Mouse (Mus musculus) cerebellum, adult 18-20 months (tissue): ENCODE measurements around the gene Atp8b2.

Experiments
- DNase-seq, 2 experiments: peaks; one replicate each; pipeline ENCODE4 v3.0.0; 2021

Gene Atp8b2

DNA sequence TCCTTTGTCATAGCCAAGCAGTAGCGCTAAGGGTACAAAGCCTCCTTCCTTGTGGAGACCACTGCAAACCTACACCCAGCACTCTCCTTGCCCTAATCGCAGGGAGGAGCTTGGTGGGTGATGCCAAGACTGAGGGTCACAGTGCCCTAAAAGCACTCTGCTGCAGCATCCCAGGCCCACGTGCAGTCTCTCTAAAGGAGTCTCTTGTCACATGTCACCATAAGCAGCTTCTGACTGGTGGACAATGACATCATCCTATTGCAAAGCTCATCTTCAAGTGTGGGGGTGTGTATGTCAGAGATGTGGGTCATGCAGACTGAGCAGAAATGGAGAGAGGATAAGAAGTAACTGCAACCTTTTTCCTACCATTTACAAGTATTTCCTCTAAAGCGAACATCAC lies 3.9 kb downstream of the Atp8b2 start:
- DNase-seq: peak; percentile 53 to 67

DNA sequence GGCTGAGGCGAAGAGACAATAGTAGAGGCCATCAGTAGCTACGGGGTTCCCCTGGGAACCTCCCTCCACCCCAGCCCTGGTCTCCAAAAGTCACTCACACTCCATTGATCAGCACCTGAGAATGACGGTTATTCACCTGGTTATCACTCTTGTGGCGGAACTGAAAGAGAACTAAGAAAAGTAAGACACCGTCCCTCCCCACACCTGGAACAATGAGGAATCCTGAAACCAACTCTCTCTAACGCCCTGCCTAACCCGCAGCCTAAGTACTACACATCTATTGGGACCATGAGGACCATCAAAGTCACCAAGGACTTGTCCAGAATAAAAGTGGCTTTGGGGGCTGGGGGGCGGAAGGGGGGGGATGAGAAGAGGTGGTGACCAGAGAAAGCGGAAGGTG lies 5.4 kb downstream of the Atp8b2 start:
- DNase-seq: no peak

DNA sequence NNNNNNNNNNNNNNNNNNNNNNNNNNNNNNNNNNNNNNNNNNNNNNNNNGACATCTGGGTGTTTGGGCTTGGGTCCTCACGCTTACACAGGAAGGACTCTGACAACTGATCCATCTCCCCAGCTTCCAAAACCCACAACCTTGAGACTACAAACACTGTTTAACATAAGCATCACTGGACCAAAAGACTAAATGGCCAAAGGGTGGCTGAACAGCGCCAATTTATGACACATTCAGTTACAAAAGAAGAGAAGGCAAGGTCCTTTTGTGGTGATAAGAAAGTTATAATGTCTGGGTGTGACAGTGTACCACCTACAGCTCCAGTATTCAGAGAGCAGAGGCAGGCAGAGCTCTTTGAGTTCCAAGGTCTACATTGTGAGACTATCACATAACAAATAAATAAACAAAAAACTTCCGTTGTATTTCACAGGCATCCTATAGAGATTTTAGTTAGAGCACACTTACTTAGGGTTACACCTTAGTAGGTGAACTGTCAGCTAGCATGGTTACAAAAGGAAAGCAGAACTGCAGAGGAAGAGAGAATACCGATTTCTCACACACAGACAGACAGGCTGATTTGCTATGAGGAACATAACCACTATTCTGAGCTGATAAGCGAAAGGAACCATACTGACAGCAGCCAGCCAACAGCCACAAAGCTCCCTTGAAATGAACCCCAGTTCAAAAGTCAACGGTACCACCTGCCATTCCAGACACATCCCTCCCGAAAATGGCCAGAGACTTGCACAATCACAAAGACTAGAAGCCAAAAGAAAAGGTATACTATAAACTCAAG lies 6.9 kb downstream of the Atp8b2 start:
- DNase-seq: no peak

DNA sequence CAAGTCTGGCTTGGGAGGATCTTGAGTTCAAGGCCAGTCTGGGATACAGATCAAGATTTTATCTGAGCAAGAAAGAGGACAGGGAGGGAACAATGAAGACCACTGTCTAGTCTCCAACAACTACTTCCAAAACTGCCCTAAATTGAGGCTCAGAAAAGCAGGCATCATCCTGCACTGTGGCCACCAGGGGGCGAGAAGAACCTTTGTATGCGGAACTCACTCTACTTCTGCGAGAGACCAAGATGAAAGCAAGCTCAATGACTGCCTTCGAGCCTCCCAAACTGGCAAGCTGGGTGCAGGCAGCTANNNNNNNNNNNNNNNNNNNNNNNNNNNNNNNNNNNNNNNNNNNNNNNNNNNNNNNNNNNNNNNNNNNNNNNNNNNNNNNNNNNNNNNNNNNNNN lies 9.9 kb downstream of the Atp8b2 start:
- peak; percentile 73 to 78 for DNase-seq

DNA sequence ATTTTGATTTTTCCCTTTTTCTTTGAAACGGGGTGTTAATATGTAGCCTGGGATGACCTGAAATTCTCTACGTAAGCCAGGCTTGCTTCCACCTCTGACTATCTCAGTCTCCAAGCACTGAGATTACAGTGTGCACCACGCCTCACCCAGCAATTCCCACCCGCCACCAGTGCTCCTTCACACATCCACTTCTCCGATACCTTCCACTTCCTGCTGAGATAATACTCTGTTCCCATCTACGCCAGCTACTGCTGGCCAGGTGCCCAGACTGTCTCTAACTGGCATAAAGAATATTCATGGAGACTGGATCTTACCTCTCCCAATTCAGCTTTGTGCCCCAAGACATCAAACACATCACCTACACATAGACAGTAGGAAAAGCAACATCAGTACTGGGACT lies 14.7 kb downstream of the Atp8b2 start:
- peak; percentile 53 to 62 for DNase-seq

DNA sequence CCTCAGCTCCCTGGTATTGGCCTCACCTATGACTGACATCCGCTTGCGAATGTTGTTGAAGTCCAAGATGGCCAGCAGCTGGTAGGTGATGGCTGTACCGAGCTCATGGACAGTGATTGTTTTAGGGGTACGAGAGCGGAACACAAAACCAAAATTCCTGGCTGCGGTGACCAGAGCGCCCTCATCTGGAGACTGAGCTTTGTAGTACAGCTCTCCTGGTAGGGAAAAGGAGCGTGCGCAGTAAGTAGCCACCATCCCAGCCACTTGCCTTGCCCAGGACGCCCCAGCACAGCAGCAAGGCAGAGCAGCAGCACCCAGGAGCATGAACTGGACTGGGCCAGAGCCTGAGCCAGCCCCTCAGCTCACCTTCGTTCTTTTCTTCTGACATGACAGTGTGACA lies 15.3 kb downstream of the Atp8b2 start:
- no peak for DNase-seq

DNA sequence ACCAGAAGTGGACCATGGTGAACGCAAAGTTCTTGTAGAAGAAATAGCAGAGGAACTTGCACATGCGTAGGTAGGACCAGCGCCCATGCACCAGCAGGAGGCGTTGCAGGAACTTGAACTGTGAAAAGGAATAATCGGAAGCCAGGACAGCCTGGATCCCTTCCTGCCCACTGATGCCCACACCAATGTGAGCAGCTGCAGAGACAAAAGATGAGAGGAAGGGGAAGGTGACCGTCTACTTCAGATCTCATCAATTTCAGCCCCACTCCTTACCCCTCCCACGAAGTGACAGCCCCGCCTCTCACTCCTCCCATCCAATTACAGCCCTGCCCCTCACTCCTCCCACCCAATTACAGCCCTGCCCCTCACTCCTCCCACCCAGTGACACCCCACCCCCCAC lies 18.3 kb downstream of the Atp8b2 start:
- DNase-seq: no peak

DNA sequence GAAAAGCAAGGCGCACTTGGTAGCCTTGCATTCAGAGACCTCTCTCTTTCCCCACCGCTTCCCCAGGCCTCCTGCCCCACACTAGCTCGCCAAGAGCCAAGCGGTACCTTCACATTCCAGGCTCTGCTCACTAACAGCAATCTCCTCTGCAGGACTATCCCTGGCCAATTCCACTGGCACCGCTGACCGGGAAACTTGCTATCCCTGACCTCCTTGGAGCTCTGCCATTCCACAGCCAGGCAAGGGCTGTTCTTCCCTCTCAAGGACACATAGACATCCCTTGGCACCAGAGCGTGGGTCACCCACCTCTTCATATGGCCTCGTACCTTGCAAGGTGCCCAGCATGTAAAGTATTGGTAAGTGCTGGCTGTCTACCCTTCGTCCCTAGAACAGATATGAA lies 20.4 kb downstream of the Atp8b2 start:
- peak in 1 of 2 experiments; percentile 33 for DNase-seq

DNA sequence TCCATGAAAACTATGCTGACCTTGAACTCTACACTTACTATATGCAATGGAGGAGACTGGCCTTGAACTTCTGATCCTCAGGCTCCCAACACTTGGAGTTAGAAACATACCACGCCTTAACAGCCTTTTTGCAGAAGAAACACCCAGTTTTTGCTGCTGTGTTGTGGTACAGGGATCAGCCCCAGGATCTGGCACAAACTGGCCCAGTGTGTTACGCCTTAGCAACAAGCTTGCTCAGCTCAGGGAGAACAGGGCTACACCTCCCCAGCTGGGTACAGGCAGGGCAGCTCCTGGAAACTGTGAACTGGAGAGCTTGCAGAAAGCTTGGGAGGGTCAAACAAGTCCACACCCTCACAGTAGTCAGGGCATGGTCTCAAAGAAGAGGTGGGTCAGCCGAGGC lies 26.8 kb downstream of the Atp8b2 start:
- DNase-seq: no peak

DNA sequence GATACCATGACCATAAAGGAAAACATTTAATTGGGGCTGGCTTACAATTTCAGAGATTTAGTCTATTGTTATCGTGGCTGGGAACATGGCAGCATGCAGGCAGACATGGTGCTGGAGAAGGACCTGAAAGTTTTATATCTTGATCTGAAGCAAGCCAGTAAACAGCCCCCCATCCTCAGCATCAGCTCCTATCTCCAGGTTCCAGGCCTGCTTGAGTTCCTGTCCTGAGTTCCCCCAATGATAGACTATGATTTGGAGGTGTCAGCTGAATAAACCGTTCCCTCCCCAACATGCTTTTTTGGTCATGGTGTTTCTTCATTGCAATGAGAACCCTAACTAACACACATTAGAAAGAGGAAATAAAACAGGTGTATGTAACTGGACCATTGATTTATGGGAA lies 30.4 kb downstream of the Atp8b2 start:
- no peak for DNase-seq

DNA sequence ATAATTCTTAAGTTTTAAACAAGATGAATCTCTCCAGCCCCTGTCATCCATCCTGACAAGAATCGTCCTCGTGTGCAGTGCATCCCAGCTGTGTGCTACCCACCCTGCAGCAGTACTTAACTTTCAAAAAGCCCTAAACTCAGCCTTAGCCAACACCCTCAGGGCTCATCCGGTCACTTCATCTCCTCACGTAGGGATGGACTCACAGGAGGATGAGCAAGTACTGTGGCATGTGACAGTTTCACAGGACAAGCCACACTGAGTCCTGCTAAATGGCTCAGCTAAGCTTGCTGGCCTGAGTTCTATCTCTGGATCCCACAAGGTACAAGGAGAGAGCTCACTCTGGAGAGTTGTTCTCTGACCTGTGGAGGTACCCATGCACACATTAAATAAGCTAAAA lies 34.4 kb downstream of the Atp8b2 start:
- DNase-seq: no peak

DNA sequence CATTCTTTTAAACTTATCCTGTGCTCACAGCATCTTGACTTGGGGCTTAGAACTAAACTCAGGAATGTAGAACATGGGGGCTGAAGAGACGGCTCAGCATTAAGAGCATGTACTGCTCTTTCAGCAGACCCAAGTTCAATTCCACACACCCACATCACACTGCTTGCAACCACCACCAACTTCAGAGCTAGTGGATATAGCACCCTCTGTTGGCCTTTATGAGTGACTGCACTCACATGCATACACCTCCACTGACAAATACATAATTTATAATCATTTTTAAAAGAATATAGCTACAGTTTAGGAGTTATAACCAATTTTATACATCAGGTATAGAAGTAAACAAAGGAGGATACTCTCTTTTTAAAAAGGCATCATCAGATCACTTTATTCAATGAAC lies 36.9 kb downstream of the Atp8b2 start:
- DNase-seq: no peak

DNA sequence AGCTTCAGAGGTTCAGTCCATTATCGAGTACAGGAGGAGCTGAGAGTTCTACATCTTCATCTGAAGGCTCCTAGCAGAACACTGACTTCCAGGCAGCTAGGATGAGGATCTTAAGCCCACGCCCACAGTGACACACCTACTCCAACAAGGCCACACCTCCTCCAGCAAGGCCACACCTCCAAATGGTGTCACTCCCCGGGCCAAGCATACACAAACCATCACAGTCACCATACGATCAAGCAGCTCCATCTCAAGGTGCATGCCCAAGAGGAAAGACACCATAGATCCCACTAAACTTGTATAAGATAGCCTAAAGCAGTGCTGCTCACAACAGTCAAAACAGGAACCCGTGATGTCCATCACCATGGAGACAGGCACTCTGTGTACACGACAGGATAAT lies 42.6 kb downstream of the Atp8b2 start:
- DNase-seq: no peak

DNA sequence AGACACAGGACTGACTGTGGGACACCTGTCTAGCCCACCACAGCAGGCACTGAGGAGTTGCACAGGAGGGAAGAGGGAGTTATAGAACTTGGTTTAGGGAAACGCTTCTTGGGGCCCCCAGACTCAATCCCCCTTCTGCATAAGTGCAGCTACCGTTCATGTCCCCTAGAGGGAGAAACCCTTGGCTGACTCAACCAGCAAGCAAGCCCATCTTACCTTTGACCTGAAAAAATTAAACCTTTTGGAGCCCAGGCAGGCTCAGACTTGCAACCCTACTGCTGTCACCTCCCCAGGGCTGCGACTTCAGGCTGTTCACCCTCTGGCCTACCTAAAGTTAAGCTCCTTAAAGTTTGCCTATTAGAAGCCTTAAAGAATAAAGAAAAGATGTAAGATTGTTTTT lies 45.9 kb downstream of the Atp8b2 start:
- DNase-seq: no peak

DNA sequence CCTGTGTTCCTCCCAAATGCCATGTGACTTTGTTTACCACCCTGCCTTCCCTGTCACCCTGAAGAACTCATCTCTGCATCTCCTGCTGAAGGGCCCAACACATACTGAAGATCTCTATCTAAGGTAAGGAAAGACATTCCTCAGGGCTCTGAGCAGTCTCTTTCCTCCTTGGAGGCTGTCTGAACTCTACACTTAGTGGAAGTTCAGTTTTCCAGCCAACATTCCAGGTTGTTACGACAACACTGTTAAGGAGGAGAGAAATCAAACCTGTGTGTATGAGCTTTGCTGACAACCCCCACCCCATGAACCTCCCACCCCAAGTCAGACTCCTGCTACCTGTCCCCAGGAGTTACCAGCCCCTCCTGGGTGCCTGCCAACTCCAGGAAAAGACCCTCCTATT lies 46.7 kb downstream of the Atp8b2 start:
- no peak for DNase-seq

DNA sequence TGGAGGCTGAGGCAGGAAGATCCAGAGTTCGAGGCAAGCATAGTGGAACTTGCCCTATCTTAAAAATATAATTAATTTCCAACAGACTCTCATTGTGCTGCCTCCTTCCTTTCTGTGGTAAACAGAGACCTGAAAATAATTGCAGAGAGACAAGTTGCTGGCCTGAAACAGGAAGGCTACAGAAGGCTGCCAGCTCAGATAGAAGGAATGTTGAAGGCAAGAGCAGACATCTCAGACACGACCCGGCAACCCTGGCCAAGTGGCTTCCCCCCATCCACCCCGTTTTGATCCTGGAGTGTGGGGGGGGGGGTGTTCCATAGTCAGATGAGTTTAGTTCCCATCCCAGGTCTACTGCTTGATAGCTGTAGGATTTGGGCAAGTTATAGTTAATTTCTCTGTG lies 48.6 kb downstream of the Atp8b2 start:
- no peak for DNase-seq

DNA sequence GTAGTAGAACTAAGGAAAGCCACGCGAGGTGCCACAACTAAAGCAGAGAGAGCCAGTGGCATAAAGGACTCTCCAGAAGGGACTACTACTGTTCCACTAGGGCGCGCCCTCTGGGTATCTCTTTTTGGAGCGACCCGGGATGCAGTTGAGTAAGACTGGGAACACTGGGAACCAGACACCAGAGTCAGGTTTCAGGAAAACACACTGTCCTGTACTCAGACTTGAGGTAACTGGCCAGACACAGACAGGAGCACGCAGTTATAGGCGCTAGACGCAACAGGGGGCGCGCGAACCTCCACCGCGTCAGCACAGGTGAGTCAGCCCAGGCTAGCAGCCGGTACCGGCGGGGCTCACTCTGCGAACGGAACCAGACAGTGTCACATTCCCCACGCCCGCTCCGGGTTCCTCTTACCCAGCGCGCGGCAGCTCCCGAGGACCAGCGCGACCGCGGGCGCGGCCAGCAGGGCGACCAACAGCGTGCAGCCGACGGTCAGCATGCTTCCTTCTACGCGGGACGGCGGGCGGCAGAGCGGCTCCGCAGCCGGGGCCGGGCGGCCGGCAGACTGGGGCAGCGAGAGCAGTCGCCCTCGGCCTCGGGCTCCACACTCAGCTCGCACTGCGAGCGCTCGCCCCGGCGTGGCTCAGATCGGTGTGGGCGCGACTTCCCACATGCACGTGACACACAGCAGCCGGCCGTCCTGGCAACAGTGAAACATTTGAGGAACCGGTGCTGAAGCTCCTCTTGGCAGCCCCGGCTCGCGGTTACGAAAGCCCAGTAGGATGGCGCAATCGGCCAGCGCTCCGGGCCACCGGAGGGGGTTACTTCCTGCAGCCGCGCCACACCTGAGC lies 50.5 kb downstream of the Atp8b2 start, which contains the start of gene Il6ra:
Il6ra (minus strand) TSS at position 654 of the 849 bp plus-strand sequence.
- DNase-seq: peak; percentile 63 to 65

DNA sequence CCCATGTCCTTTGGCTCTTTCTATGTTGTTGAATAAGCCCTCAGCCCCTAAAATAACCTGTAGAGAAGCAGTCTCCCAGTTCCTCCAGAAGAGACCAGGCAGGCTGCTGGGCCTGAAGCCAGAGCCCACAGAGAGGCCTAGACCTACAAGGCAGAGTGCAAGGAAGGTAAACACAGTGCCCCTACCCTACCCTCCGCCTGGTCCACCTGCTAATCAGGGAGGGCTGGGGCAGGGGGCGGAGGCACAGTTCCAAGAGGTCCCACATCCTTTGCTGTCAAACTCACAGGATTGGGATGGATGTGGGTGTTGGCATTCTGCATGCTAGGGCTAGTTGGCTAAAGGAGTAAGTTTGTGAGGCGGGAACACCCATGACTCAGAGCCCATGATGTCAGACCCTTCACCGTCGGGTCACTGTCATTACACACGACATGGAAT lies 51.2 kb downstream of the Atp8b2 start:
- DNase-seq: peak in 1 of 2 experiments; percentile 3

DNA sequence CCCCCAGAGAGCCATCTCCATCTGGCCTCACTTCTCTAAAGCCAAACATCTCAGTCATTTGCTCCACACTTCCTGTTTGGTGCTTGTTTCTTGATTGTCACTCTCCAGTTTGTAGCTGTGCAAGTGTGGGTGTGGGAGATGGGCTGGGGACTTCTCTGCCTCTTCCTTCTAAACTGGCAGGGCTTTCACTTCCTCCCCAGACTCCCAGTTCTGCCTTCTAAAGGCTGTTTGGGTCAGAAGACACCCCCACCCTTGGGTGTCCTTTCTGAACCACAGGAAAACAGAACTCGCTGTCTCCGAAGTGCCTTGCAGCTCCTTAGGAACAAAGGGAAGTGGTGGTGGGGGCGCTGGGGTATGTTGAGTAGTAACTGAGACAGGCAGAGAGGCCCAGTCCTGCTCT lies 52.1 kb downstream of the Atp8b2 start:
- no peak for DNase-seq

DNA sequence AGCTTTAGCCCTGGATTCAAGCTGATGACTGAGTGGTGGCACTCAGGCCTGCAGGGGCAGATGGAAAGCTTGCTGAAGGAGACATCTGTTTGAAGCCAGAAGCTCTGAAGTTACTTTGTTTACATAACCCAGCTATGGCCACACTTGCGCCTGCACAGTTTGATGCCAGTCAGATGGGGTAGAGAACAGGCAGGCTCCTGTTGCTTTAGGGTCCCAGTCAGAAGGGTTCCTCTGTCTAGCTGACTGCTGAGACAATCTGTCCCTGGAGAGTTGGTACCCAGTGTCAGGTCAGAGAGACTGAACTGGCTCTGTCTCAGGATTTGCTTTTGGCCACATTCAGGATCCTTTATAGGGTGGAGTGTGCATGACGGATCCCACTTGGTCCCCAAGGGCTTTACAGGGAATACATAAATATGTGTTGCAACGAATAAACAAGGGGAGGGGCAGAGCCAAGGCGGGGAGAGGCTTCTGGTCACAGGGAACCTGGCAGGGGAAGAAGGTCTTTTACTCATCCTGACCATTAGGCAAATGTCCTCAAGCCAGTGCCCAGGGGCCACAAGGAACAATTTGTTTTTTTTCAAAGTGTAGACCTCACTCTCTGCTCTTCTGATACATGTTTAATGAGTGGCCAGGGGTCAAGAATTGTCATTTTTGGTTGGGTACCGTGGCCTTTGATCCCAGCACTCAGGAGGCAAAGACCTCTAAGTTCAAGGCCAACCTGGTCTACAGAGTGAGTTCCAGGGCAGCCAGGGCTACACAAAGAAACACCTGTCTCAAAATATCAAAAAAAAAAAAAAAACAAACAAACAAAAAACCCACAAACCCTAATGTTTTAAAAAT lies 53.4 kb downstream of the Atp8b2 start:
- DNase-seq: no peak

DNA sequence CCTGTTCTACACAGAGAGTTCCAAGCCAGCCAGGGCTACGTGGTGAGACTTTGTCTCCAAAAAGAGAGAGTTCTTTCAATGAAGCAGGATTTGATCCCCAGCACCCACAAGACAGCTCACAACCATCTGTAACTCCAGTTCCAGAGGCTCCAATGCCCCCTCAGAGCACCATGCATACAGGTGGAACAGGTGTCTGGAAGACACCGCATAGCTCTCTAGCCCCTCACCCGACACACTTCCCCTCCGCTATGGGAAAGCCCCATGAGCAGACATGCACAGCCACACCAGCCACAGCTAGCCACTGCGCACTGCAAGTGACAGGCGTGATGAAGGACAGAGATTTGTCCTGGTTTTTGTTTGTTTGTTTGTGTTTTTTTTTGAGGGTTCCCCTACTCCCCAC lies 54.5 kb downstream of the Atp8b2 start:
- no peak for DNase-seq

DNA sequence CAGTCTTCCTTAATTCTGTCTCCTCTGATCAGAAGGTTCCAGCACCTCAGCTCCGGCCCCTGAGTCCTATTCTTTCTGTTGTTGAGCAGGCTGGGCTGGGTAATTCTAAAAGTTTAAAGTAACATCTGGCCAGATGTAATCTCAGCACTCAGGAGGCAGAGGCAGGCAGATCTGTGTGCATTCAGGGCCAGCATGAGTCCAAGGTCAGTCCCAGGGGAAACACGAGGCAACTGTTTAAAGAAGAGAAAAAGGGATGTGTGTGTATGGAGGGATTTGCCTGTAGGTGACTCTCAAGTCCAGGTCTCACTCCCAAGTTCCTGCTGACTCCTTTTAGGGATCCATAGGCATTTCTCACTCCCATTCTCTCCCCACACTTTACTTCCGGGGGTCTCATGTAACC lies 55.5 kb downstream of the Atp8b2 start:
- no peak for DNase-seq

DNA sequence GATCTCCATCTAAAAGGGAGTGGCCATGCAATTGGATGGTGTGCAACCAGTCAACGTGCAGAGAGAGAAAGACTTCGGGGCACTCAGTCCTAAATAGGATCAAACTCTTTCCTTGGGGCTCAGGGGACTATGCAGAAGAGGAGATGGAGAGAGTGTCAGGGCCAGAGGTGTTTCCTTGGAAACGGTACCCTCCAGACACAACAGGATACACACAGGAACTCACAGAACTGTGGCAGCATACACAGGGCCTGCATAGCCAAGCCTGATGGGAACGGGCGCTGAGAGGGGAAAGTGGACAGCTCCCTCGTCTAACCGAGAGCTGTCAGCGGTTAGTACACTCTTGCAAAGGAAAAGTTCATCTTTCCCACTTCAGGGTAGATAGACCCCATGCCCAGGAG lies 63.8 kb downstream of the Atp8b2 start:
- no peak for DNase-seq
